Mouse (Mus musculus): ENCODE data around the gene Dffa. TPM values are rescaled to one million over a fixed set of nuclear protein-coding genes. Genes with fewer than 3 reads are reported as not detected.
A peak's percentile ranks its signal among the peaks of the same experiment; 100 is the strongest.
"Not testable (repeated sequence)": the region's sequence is repeated elsewhere in the genome, so short reads cannot be mapped to it uniquely, and the experiment has no call there.

Gene Dffa
- polyA plus RNA-seq, 1 experiment from 2014 or later, result 25.3 TPM

DNA sequence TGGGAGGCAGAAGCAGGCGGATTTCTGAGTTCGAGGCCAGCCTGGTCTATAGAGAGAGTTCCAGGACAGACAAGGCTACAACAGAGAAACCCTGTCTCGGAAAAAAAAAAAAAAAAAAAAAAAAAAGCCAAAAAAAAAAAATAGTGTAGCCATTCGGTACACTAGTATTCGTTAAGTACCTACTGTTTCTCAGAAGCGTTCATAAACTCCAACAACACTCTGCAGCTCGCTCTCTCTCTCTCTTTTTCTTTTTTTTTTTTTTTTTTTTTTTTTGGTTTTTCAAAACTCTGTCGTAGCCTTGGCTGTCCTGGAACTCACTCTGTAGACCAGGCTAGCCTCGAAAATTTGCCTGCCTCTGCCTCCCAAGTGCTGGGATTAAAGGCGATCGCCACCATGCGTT is 3.5 kb upstream of the Dffa start:
- ATAC-seq; H3K36me3 ChIP-seq; H3K4me3 ChIP-seq; H3K9me3 ChIP-seq (replicated peaks); H3K9ac ChIP-seq; H3K27me3 ChIP-seq (replicated peaks); H3K27ac ChIP-seq: not testable (repeated sequence)
- H3K4me1 ChIP-seq, result peaks cover 47% of the 10 kb centered on the region
- WGBS (ENCODE audit: insufficient replicate concordance), result 76% methylated on average over 12 of the region's 12 CpGs
- peak overlapping the region; percentile 88 for H3K4me2 ChIP-seq

DNA sequence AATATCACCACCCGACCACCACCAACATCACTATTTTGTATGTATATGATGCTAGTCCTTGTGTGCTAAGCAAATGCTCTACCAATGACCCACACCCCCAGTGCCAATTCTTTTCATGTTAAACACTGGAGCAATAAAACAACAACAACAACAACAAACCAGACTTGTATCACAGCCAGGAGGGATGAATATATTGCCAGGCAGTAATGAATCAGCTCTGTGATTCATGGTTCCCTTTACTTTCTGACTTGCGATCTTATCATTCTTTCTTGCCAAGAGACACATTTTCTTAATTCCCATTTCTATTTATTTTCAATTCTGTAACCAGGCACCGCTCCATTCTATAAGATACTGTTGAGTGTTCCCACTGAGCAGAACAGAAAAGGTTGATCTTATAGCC is 2.5 kb upstream of the Dffa start:
- ATAC-seq, result no peak
- Histone ChIP-seq H3K27me3 (replicated peaks) (no peaks in the 10 kb centered on the region), H3K4me2 (no peak overlapping the region), H3K36me3 (peaks cover 5% of the 10 kb centered on the region), H3K4me1 (peaks cover 39% of the 10 kb centered on the region), H3K27ac (no peak overlapping the region), H3K9ac (no peak overlapping the region), H3K9me3 (replicated peaks) (no peaks in the 10 kb centered on the region), H3K4me3 (no peak overlapping the region)
- 71% methylated on average over 3 of the region's 3 CpGs for WGBS (ENCODE audit: insufficient replicate concordance)

DNA sequence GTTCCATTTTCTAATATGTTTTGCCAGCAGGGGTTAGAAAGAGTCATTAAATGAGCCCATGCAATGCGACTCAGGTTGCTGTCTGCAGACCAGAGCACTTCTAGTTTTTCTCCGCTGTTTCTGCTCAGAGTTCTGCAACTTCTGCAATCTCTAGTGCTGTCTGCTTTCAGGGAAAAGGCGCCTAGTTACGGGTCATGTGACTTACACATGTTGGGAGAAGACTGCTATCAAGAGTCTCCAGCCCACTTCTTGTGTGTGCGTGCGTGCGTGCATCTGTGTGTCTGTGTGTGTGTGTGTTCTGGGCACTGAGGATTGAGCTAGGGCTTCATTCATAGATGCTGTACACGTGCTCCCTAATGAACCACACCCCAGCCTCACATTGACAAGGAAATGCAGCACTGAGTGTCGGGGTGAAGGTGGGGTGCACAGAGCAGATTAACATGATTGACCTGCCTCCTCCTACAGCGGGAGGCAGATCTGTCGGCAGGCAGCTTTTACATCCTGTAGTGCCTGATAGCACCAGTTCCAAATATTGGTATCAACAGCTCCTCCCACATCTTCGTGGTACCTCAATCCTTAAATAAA is 16.1 kb downstream of the Dffa start:
- H3K4me1 ChIP-seq, result peaks cover 26% of the 10 kb centered on the region
- 41% methylated on average over 12 of the region's 12 CpGs for WGBS (ENCODE audit: insufficient replicate concordance)
- H3K9me3 ChIP-seq (replicated peaks); H3K9ac ChIP-seq; H3K27me3 ChIP-seq (replicated peaks); H3K27ac ChIP-seq; H3K4me2 ChIP-seq; H3K4me3 ChIP-seq: not testable (repeated sequence)
- H3K36me3 ChIP-seq, result peaks cover 16% of the 10 kb centered on the region
- ATAC-seq, result peak; percentile 81

DNA sequence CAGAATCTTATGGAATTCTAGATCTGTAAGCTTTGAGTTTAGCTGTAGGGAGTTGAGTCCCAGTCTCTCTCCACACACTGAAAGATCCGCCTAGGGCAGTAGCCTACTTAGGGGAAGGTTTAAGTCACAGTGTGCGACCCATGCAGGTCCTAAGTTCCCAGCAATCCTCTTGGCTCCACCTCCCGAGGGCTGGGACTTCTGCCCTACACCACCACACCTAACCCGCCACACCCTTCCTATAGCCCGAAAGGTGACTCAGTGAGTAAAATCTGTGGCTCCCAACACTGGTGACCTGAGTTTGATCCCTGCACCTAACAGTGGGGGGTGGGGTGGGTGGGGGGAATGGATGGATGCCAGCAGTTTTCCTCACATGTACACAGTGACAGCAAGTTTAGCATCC is 19.5 kb downstream of the Dffa start:
- Histone ChIP-seq H3K36me3 (peaks cover 22% of the 10 kb centered on the region), H3K27ac (no peak overlapping the region), H3K27me3 (replicated peaks) (no peaks in the 10 kb centered on the region), H3K4me1 (peaks cover 43% of the 10 kb centered on the region), H3K9ac (no peak overlapping the region), H3K9me3 (replicated peaks) (no peaks in the 10 kb centered on the region), H3K4me2 (no peak overlapping the region), H3K4me3 (no peak overlapping the region)
- ATAC-seq, result no peak
- 58% methylated on average over 5 of the region's 5 CpGs for WGBS (ENCODE audit: insufficient replicate concordance)

DNA sequence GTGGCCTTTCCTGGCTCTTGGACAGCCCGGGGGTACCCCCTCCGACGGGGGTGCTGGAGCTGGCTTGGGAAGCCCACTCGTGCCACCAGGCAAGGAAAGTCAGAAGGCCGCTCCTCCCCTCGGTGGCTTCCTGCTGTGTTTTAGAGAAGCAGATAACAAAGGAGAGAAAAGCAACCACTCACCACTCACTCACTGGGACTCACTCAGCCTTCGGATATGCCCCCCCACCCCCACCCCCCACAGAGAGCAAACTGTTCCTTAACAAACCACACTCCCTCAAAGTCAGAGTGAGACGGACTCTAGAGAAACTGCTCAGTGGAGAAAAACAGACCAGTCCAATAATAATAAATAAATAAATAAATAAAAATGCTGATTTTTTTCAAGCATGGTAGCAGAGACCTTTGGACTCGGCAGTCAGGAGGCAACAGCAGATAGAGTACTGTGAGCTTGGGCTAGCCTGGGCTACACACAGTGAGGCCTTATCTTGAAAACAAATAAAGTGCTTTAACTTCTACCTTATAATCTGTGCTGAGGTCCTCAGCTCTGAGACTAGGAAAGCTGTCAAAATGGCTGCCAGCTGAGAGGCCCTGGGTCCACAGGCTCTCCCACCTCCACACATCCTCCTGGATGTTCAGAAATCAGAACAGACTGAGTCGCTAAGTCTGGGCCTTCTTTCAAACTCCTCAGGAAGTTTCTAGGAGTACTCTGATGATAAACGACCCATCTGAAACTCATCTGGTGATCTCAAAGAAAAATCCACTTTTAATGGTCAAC is 21.6 kb downstream of the Dffa start:
- H3K4me2 ChIP-seq, result no peak overlapping the region
- H3K9me3 ChIP-seq (replicated peaks), result no peaks in the 10 kb centered on the region
- ATAC-seq, result no peak
- no peak overlapping the region for H3K9ac ChIP-seq
- H3K27me3 ChIP-seq (replicated peaks), result no peaks in the 10 kb centered on the region
- H3K36me3 ChIP-seq, result peaks cover 34% of the 10 kb centered on the region
- WGBS (ENCODE audit: insufficient replicate concordance), result 50% methylated on average over 11 of the region's 11 CpGs
- H3K4me1 ChIP-seq, result peaks cover 26% of the 10 kb centered on the region
- H3K27ac ChIP-seq, result no peak overlapping the region
- no peak overlapping the region for H3K4me3 ChIP-seq

DNA sequence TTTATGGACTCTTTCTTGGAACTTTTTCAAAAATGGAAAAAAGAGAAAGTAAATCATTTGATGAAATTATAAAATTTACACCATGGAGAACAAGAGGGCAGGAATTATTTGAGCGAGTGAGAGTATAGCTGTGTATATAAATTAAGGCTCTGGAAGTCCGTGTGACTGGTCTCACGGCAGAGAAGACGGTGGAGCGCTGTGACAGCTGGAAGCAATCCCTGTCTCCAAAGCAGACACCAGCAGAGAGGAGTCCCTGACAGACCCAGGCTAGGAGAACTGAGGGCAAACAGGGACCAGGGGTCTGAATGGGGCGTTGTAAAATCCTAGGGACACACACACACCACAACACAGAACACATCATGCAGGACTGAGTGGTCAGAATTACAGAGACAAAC is 22.2 kb downstream of the Dffa start:
- Histone ChIP-seq H3K9me3 (replicated peaks) (no peaks in the 10 kb centered on the region), H3K36me3 (peaks cover 40% of the 10 kb centered on the region), H3K27me3 (replicated peaks) (no peaks in the 10 kb centered on the region), H3K4me1 (peaks cover 24% of the 10 kb centered on the region), H3K9ac (no peak overlapping the region), H3K27ac (no peak overlapping the region), H3K4me3 (no peak overlapping the region), H3K4me2 (no peak overlapping the region)
- WGBS (ENCODE audit: insufficient replicate concordance), result 87% methylated on average over 6 of the region's 6 CpGs
- no peak for ATAC-seq

DNA sequence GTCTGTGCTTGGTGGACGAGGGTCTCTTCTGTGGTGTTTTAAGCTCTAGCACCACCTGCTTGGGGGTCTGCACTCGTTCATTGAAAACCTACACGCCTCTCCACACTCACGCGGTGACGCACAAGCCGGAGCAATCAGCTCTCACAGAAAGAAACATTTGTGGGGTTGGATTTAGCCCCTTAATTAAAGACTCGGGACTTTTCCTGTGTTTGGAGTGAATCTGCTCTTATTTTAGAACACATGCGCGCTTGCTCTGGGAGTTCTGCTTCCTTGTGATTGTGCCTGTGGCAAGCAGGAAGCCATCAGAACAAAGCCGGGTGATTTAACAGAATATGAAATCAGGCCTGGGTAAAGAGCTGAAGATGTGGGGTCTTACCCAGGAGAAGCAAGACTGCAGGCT is 22.7 kb downstream of the Dffa start, which contains the start of gene Cort:
TSS of gene Cort (minus strand) at position 101 of the 400 bp plus-strand sequence.
- Histone ChIP-seq H3K27ac (0 out of 2 replicates have a peak within 1 kb of the TSS, but pooled peaks have one; percentile 9), H3K9me3 (replicated peaks) (no peaks in the 10 kb centered on the region), H3K4me3 (no peak within 1 kb of the TSS), H3K9ac (no peak within 1 kb of the TSS), H3K36me3 (peaks cover 46% of the 10 kb centered on the region), H3K27me3 (replicated peaks) (no peaks in the 10 kb centered on the region), H3K4me1 (peaks cover 24% of the 10 kb centered on the region), H3K4me2 (no peak within 1 kb of the TSS)
- ATAC-seq, result no peak
- WGBS (ENCODE audit: insufficient replicate concordance), result 84% methylated on average over 11 of the region's 11 CpGs

DNA sequence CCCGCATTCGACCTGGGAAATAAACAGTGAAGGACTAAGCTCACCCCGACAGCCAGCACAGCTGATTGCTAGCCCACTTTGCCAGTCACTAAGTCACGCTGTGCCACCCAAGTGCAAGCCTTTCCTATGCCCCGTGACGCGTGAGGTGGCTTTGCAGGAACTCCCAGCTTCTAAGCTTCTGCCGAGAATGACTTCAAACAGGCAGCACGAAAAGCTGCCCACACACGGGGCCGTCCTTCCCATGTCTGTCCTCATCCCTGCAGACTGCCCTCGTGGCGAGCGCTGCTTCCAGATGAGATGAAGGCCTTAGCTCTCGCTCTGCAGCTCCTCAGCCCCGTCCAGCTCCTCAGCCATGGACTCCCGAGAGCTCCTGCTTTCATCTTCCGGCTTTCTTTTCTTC is 24.5 kb downstream of the Dffa start:
- Histone ChIP-seq H3K36me3 (peaks cover 60% of the 10 kb centered on the region), H3K27ac (no peak overlapping the region), H3K9ac (no peak overlapping the region), H3K4me2 (no peak overlapping the region), H3K4me3 (no peak overlapping the region), H3K27me3 (replicated peaks) (no peaks in the 10 kb centered on the region), H3K4me1 (peaks cover 23% of the 10 kb centered on the region), H3K9me3 (replicated peaks) (no peaks in the 10 kb centered on the region)
- 78% methylated on average over 18 of the region's 18 CpGs for WGBS (ENCODE audit: insufficient replicate concordance)
- ATAC-seq, result no peak

DNA sequence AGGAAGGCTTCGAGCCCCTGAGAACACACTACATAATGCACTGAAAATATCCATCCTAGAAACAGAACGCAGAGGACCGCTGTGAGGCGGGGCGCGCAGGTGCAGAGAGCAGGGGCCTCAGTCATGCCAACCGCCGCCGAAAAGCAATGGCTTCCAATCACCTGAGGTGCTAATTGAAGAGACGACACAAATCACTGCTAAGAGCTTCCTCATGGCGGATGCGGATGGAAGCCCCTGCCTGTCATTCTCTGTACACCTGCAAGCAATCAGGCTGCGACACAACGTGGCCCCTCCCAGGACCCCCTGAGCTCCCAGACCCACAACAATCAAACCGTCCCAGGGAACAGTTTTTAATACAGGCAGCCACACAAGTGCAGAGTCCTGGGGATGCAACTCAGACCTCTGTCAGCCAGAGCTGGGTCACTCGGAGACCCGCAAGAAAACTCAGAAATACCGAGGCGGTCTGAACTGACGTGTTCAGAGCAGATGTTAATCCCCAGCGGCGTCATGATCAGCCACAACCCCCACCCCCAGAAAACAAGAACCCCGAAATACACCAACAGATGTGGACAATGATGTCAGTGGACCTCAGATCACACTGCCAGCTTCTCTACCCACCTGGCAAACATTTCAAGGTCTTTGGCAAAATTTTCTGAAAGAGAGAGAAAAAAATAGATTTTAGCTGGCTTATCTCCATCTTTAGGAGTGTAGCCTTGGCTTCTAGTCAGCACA is 27.2 kb downstream of the Dffa start:
- ATAC-seq, result no peak
- Histone ChIP-seq H3K27ac (no peak overlapping the region), H3K36me3 (peaks cover 63% of the 10 kb centered on the region), H3K4me1 (peaks cover 17% of the 10 kb centered on the region), H3K4me2 (no peak overlapping the region), H3K27me3 (replicated peaks) (no peaks in the 10 kb centered on the region), H3K9ac (no peak overlapping the region), H3K4me3 (no peak overlapping the region), H3K9me3 (replicated peaks) (no peaks in the 10 kb centered on the region)
- WGBS (ENCODE audit: insufficient replicate concordance), result 87% methylated on average over 23 of the region's 23 CpGs

DNA sequence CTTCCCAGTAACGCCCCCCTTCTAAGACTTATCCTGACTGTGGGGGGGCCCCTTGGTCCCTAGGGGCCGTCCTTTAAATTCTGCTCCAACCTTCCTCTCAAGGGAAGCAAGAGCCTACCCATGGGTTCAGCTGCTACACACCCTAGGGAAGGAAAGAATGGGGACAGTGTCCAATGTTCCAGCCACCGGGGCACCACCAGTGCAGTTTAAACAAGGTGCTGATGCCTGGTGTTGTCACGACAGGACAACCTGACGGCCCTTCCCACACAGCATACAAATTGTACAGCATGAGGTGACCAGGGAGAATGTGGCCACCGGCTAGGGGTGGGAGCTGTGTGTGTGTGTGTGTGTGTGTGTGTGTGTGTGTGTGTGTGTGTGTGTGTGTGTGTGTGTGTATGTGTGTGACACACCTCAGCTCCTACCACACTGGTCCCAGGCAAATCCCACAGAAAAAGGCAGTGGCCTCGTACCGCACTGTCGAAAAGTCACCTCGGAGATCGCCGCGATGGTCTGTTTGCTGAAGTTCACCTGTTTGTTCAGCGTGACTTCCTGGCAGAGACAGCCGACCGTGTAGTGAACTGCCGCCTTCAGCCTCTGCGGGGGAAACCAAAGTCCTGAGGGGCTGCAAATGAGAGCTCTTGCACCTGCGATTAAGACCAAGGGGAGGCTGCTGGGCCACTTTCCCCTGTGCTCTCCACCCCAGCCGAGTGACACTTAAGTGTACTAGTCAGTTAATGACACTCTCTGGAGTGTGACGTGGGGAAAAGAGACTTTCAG is 28.0 kb downstream of the Dffa start:
- Histone ChIP-seq H3K36me3 (peaks cover 57% of the 10 kb centered on the region), H3K27ac (peak overlapping the region; percentile 2), H3K9ac (no peak overlapping the region; the same call in 1 of the 2 replicates), H3K27me3 (replicated peaks) (no peaks in the 10 kb centered on the region), H3K4me2 (no peak overlapping the region), H3K9me3 (replicated peaks) (no peaks in the 10 kb centered on the region), H3K4me3 (no peak overlapping the region), H3K4me1 (peaks cover 19% of the 10 kb centered on the region)
- WGBS (ENCODE audit: insufficient replicate concordance), result 82% methylated on average over 21 of the region's 21 CpGs
- ATAC-seq, result no peak

DNA sequence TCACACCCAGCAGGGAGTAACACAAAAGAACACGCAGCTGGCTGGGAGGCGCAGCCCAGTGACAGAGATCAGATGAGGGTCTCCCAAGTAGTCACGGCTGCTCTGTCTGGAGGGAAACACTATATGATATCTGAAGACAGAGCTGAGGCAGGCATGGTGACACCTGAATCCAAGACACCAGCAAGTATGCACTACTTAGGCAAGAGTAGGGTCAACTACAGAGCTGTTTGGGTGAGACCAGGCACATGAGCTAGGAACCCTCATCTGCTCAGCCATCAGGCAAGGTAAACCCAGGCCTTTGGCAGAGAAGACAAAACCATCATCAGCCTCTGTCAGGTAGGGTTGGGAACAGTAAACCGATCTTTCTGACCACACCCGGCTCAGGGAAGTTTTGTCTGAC is 29.4 kb downstream of the Dffa start:
- Histone ChIP-seq H3K4me3 (no peak overlapping the region), H3K9ac (no peak overlapping the region), H3K27me3 (replicated peaks) (no peaks in the 10 kb centered on the region), H3K4me1 (peaks cover 16% of the 10 kb centered on the region), H3K4me2 (no peak overlapping the region), H3K9me3 (replicated peaks) (no peaks in the 10 kb centered on the region), H3K36me3 (peaks cover 47% of the 10 kb centered on the region), H3K27ac (no peak overlapping the region)
- WGBS (ENCODE audit: insufficient replicate concordance), result 69% methylated on average over 5 of the region's 5 CpGs
- ATAC-seq, result no peak
